Mouse (Mus musculus): Measurements from ENCODE around the gene Mrpl28.
"Not testable (repeated sequence)": the region's sequence is repeated elsewhere in the genome, so short reads cannot be mapped to it uniquely, and the experiment has no call there.

Mrpl28 gene

DNA sequence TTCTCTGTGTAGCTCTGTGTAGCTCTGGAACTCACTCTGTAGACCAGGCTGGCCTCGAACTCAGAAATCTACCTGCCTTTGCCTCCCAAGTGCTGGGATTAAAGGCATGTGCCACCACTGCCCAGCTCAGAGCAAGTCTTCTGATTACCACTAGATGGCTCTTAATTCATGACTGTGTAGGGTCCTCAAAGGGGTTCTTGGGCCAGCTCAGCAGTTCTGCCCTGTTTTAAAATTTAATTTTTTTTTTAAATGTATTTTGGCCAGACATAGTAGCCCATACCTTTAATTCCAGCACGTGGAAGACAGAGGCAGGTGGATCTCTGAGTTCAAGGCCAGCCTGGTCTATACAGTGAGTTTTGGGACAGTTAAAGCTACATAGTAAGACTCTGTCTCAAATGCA lies 51.9 kb downstream of the Mrpl28 start:
- not testable (repeated sequence) for DNase-seq (ENCODE audit: low read depth)
